Mouse (Mus musculus) heart, adult 2 months (tissue): ENCODE data around the gene Hoxa10. TPM values are rescaled to one million over a fixed set of nuclear protein-coding genes. Genes with fewer than 3 reads are reported as not detected.

Source experiments
- DNase-seq, 2 experiments: peaks; one replicate each; pipeline ENCODE4 v3.0.0; 2021
- H3K27ac ChIP-seq: fragments of 200-600 bp; 2 replicates; pipeline ENCODE4 v1.8.1; 2022
- H3K27me3 ChIP-seq: fragments of 200-500 bp; 2 replicates; pipeline ENCODE4 v1.6.1; 2012; ENCODE audit warnings: mild to moderate bottlenecking, low read length, inconsistent platforms, mixed read lengths; ENCODE audit not compliant: control insufficient read depth, insufficient read depth
- H3K36me3 ChIP-seq: fragments of 200-500 bp; 2 replicates; pipeline ENCODE4 v1.6.1; 2012; ENCODE audit warnings: low read length, inconsistent platforms; ENCODE audit not compliant: control insufficient read depth, insufficient read depth
- H3K4me1 ChIP-seq: fragments of 200-500 bp; 2 replicates; pipeline ENCODE4 v1.6.1; 2011; ENCODE audit warnings: low read length; ENCODE audit not compliant: control insufficient read depth, insufficient read depth
- H3K4me3 ChIP-seq: fragments of 200-600 bp; 2 replicates; pipeline ENCODE4 v1.8.1; 2022
- H3K79me2 ChIP-seq: fragments of 200-500 bp; replicated peaks from 2 replicates; pipeline ENCODE4 v1.6.1; 2012; ENCODE audit warnings: mild to moderate bottlenecking, inconsistent platforms, low read length, moderate library complexity, mixed read lengths; ENCODE audit not compliant: control insufficient read depth, insufficient read depth
- H3K9ac ChIP-seq: fragments of 200-500 bp; 2 replicates; pipeline ENCODE4 v1.6.1; 2012; ENCODE audit warnings: low read depth, mild to moderate bottlenecking, control low read depth, inconsistent platforms, low read length, mixed read lengths
- CTCF ChIP-seq: fragments of 200-600 bp; IDR thresholded peaks from 2 replicates; pipeline ENCODE4 v1.8.1; 2022; ENCODE audit warnings: antibody characterized with exemption, mild to moderate bottlenecking, moderate library complexity
- EP300 ChIP-seq: fragments of 200-500 bp; IDR thresholded peaks from 2 replicates; pipeline ENCODE4 v1.6.1; 2011; ENCODE audit warnings: low read depth, low read length, control low read depth; ENCODE audit not compliant: insufficient read depth
- POLR2A ChIP-seq: fragments of 200-500 bp; IDR thresholded peaks from 2 replicates; pipeline ENCODE4 v1.6.1; 2011; ENCODE audit warnings: mild to moderate bottlenecking, low read depth, low read length, control low read depth; ENCODE audit not compliant: insufficient read depth
- WGBS: fragments of 180-500 bp; shearing (Covaris S2); methylation state at CpG from one replicate; pipeline ENCODE4 v1.1.7; 2018; 5-methylcytosine and 5-hydroxymethylcytosine counted together
- intact Hi-C: fragments of 180-260 bp; cut with DNase I; formaldehyde crosslinking; loops from one replicate; pipeline ENCODE4 v1.15.1; 2025
- polyA plus RNA-seq: library from polyadenylated mRNA; depleted of rRNA; stranded (reverse); fragments of >200 nt; gene quantifications from 2 replicates; pipeline ENCODE4 v1.2.3, GENCODE M21; 2012
- total RNA-seq, 2 experiments: library from RNA; stranded (reverse); gene quantifications; 2 replicates each; pipeline ENCODE4 v1.2.3; 2021

Gene Hoxa10
- total and polyA plus RNA-seq, 3 experiments, result not detected

DNA sequence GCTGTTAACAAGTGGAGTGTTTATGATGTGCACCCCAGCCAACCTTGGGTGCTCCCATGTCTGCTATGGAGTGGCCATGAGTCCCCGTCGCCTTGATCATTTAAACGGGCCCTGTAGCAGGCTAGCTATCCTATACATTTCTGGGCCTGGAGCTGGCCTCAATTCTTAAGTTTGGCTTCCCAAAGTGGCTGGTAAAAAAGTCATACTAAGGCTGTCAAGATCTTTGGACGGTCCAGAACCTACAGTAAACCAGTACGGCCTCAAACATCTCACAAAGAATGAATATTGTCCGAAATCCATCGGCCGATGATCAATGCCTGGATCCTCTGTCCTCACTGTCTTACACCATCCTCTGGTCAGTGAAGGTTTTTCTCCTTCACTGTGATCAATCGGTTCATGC lies 5.4 kb downstream of the Hoxa10 start:
- Histone ChIP-seq H3K27me3 (peaks cover 49% of the 10 kb centered on the region), H3K27ac (no peak overlapping the region), H3K9ac (no peak overlapping the region), H3K4me1 (no peaks in the 10 kb centered on the region; the same call in 1 of the 2 replicates), H3K79me2 (no peaks in the 10 kb centered on the region), H3K4me3 (no peak overlapping the region), H3K36me3 (no peaks in the 10 kb centered on the region)
- 37% methylated on average over 9 of the region's 9 CpGs for WGBS
- intact Hi-C loops, result no loop called here
- no peak for TF ChIP-seq CTCF
- TF ChIP-seq POLR2A, result no peak
- no peak for TF ChIP-seq EP300
- DNase-seq, result peak; percentile 1 to 9

GRCm38 (mm10) chr6:52234428-52235140 lies 6.1 kb downstream of the Hoxa10 start:
- H3K79me2 ChIP-seq, result no peaks in the 10 kb centered on the region
- intact Hi-C loops, result no loop called here
- H3K4me1 ChIP-seq, result no peaks in the 10 kb centered on the region; the same call in 1 of the 2 replicates
- no peak overlapping the region for H3K27ac ChIP-seq
- H3K9ac ChIP-seq, result no peak overlapping the region
- no peak overlapping the region for H3K4me3 ChIP-seq
- no peaks in the 10 kb centered on the region for H3K36me3 ChIP-seq
- peaks cover 53% of the 10 kb centered on the region for H3K27me3 ChIP-seq
- peak in 1 of 2 experiments; percentile 20 for DNase-seq
- no peak for TF ChIP-seq POLR2A
- no peak for TF ChIP-seq CTCF
- no peak for TF ChIP-seq EP300
- WGBS, result 3% methylated on average over 67 of the region's 68 CpGs

DNA sequence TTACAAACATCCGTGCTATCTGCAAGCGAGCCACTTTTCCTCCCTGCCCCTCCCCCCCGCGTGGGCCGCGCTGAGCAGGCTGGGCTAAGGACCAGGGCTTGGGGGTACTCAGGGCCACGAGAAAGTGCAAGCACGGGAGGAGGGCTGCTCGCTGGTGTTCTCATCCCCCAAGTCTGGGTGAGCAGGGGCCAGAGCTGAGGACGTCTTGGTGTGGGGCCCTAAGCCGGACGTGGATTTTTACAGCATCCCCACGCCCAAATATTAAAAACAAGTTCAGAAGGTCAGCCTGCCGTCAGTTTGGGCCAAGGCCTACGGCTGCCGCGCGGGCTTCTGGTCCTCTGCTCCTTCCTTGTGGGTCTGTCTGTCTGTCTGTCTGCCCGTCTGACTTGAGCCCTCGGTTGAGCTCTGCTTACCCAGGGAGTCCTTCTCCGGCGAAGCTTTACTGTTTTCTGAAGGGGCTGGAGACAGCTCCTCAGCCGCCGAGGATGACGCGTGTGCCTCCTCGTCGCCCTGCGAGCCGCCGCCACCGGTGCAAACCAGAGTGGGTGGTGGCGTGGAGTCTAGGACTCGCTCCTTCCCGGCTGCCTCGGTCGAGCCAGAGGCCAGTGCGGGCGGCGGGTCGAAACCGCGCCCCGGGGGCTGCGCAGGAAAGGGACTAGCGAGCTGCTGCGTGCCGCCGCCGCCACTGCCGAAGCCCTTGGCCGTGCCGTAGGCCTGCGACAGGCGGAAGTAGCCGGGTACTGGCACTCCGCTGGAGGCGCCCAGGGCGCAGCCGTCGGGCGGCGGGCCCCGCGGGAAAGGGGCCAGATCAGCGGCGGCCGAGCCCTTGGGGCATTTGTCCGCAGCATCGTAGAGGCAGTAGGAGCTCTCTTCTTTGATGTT lies 6.9 kb downstream of the Hoxa10 start:
- no peak overlapping the region for H3K27ac ChIP-seq
- peak; percentile 19 to 37 for DNase-seq
- H3K9ac ChIP-seq, result no peak overlapping the region
- no peaks in the 10 kb centered on the region for H3K36me3 ChIP-seq
- no peak overlapping the region for H3K4me3 ChIP-seq
- intact Hi-C loops, result no loop called here
- 1% methylated on average over 70 of the region's 70 CpGs for WGBS
- peaks cover 54% of the 10 kb centered on the region for H3K27me3 ChIP-seq
- TF ChIP-seq CTCF, result no peak
- TF ChIP-seq POLR2A, result no peak
- no peak for TF ChIP-seq EP300
- no peaks in the 10 kb centered on the region; the same call in 1 of the 2 replicates for H3K4me1 ChIP-seq
- no peaks in the 10 kb centered on the region for H3K79me2 ChIP-seq

GRCm38 (mm10) chr6:52232984-52233545 lies 7.6 kb downstream of the Hoxa10 start:
- TF ChIP-seq EP300 (no peak), CTCF (no peak), POLR2A (no peak)
- WGBS, result 6% methylated on average over 23 of the region's 23 CpGs
- no peaks in the 10 kb centered on the region for H3K79me2 ChIP-seq
- intact Hi-C loops, result no loop called here
- no peak overlapping the region for H3K9ac ChIP-seq
- no peaks in the 10 kb centered on the region for H3K36me3 ChIP-seq
- H3K4me3 ChIP-seq, result no peak overlapping the region
- no peak overlapping the region for H3K27ac ChIP-seq
- peak; percentile 9 to 28 for DNase-seq
- H3K27me3 ChIP-seq, result peaks cover 55% of the 10 kb centered on the region
- H3K4me1 ChIP-seq, result no peaks in the 10 kb centered on the region; the same call in 1 of the 2 replicates

DNA sequence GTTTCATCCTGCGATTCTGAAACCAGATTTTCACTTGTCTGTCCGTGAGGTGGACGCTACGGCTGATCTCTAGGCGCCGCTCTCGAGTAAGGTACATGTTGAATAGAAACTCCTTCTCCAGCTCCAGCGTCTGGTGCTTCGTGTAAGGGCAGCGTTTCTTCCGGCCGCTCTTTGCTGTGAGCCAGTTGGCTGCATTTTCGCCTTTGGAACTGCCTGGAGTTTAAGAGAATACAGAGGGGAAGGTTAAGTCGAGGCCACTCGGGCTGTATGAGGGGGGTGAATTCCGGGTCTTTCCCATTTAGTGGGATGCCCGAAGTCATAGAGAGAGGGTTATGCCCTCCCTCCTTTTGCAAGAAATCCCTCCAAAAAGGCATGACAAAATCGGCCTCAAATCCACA lies 8.1 kb downstream of the Hoxa10 start:
- H3K4me1 ChIP-seq, result no peaks in the 10 kb centered on the region; the same call in 1 of the 2 replicates
- no peaks in the 10 kb centered on the region for H3K36me3 ChIP-seq
- H3K27me3 ChIP-seq, result peaks cover 54% of the 10 kb centered on the region
- no peak overlapping the region for H3K27ac ChIP-seq
- 2% methylated on average over 18 of the region's 18 CpGs for WGBS
- TF ChIP-seq CTCF (no peak), EP300 (no peak), POLR2A (no peak)
- peak; percentile 11 to 40 for DNase-seq
- no peaks in the 10 kb centered on the region for H3K79me2 ChIP-seq
- intact Hi-C loops, result no loop called here
- no peak overlapping the region for H3K9ac ChIP-seq
- H3K4me3 ChIP-seq, result no peak overlapping the region
